Mouse (Mus musculus) testis, adult 2 months (tissue): ENCODE measurements around the gene Dna2.

ENCODE experiments used
- CTCF ChIP-seq: fragments of 200-500 bp; IDR thresholded peaks from 2 replicates; pipeline ENCODE4 v1.5.1; 2012; ENCODE audit warnings: low read depth, mild to moderate bottlenecking, inconsistent platforms, low read length, moderate library complexity; ENCODE audit not compliant: control insufficient read depth, insufficient read depth, insufficient replicate concordance
- POLR2A ChIP-seq: fragments of 200-500 bp; IDR thresholded peaks from 2 replicates; pipeline ENCODE4 v1.6.1; 2012; ENCODE audit warnings: low read depth, mild to moderate bottlenecking, inconsistent platforms, low read length, moderate library complexity; ENCODE audit not compliant: control insufficient read depth

- TF ChIP-seq POLR2A (no peak), CTCF (no peak)
Measured at GRCm38 (mm10) chr10:63019304-63019703, 72.5 kb downstream of the Dna2 start.
